Mouse (Mus musculus): ENCODE data around the gene Gad2.

GRCm38 (mm10) chr2:22624188-22624975 lies 2.4 kb downstream of the Gad2 start:
- TF ChIP-seq TAL1 (conservative IDR thresholded peaks at IDR 0.05; ENCODE audit: low read depth, low read length) (no peak), CTCF (IDR thresholded peaks at IDR 0.05; ENCODE audit: low read depth, low read length) (no peak)
